Mouse (Mus musculus): ENCODE results near the gene Tmem184a.

Gene Tmem184a

DNA sequence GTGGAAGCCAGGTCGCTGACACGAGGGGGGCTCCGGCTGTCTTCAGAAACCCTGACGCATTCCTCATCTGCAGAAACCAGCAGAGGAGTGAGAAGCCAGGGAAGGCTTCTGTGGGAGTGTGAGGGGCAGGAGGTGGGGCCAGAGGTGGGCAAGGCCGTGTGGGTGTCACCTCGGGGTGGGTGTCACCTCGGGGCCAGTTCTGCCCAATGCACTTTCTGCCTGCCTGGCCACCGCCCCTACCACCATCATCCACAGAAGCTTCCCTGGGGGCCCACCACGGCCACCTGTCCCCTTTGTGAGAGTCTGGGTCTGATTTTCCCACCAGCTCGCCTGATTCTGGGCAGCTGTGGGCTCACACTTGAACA lies 6.6 kb downstream of the Tmem184a start:
- no peak for DNase-seq (ENCODE audit: low spot score)

GRCm38 (mm10) chr5:139812398-139813125 lies 7.2 kb downstream of the Tmem184a start:
- no peak for DNase-seq (ENCODE audit: low spot score)

DNA sequence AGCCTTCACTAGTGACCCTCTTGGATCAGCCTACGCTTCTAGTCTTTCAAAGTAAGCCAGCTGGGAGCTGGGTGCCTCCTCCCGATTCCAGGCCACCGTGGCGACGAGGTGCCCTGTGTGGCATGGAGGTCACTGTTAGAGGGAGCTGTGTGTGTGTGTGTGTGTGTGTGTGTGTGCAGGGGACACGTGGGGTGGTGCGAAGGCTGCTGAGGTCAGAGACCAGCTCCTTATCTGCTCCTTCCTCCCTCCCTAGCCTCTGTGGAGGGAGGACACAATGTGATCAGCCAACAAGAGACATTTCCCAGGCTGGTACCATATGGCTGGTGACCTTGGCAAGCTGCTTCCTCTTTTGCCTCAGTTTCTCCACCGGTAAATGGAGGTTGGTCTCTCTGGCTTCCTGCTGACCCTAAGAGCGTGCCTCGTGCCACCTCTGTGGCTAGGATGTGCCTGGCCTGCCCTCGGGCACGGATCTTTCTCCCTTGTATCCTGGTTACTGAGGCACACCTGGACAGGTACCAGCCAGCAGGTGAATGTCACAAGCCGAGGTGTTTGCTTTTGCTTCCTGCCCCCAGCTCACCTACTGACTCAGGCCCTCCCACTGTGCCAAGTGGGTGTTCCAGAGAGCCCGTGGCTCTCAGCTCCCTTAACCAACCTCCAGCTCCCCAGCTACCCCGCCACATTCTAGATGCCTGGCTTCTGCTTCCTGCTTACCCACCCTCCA lies 7.9 kb downstream of the Tmem184a start:
- no peak for DNase-seq (ENCODE audit: low spot score)

- DNase-seq (ENCODE audit: low spot score) = no peak
Observed at GRCm38 (mm10) chr5:139809397-139809796, 10.3 kb downstream of the Tmem184a start.

- DNase-seq (ENCODE audit: low spot score) = no peak
Observed at GRCm38 (mm10) chr5:139805924-139806323, 13.8 kb downstream of the Tmem184a start.

DNA sequence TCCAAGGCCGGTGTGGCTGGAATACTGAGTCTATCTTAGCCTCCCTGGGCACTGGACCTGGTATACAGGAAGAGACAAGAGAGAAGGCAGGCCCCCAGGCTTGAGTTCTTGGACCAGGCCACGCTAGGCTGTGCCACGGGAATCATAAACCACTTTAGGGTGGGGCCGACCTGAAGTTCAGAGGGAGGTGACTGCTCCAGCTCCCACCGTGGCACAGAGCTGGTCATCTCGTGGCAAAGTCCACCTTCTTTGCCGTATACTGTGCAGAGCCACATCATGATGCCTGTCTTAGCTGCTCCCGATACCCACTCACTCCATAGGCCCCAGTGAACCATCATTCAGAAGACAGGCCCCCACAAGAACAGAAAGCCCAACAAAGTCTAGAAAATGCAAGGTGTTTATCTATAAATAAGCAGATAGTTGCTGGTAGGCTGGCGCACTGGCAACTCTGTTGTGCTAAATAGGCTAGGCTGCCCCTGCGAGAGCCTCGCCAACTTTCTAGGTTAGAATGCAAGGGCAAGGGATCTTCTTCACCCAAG lies 15.1 kb downstream of the Tmem184a start:
- DNase-seq (ENCODE audit: low spot score) = no peak

GRCm38 (mm10) chr5:139804107-139804551 lies 15.6 kb downstream of the Tmem184a start:
- DNase-seq (ENCODE audit: low spot score) = peak; percentile 67

GRCm38 (mm10) chr5:139803601-139804102 lies 16.1 kb downstream of the Tmem184a start:
- peak; percentile 63 for DNase-seq (ENCODE audit: low spot score)

GRCm38 (mm10) chr5:139803165-139803564 lies 16.6 kb downstream of the Tmem184a start:
- no peak for DNase-seq (ENCODE audit: low spot score)

- no peak for DNase-seq (ENCODE audit: low spot score)
Observed at GRCm38 (mm10) chr5:139801880-139802279, 17.8 kb downstream of the Tmem184a start.

DNA sequence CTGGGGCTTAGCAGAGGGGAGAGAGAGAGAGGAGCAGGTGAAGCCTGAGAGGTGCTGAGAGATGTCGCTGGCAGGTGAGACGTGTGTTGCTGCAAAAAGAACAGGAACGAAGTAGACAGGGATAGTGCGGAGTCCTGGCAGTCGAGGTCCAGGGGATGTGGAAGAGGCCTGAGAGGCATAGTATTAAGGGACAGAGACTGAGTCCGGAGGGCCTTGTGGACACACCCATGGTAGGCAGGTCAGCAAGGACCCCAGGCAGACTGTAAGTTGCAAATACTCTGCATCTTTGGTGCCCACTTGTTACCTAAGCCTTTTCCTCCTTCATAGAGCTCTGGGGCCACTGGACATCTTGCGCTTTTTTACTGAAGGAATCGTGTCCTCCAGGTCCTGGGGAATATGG lies 18.5 kb downstream of the Tmem184a start:
- DNase-seq (ENCODE audit: low spot score) = no peak

DNA sequence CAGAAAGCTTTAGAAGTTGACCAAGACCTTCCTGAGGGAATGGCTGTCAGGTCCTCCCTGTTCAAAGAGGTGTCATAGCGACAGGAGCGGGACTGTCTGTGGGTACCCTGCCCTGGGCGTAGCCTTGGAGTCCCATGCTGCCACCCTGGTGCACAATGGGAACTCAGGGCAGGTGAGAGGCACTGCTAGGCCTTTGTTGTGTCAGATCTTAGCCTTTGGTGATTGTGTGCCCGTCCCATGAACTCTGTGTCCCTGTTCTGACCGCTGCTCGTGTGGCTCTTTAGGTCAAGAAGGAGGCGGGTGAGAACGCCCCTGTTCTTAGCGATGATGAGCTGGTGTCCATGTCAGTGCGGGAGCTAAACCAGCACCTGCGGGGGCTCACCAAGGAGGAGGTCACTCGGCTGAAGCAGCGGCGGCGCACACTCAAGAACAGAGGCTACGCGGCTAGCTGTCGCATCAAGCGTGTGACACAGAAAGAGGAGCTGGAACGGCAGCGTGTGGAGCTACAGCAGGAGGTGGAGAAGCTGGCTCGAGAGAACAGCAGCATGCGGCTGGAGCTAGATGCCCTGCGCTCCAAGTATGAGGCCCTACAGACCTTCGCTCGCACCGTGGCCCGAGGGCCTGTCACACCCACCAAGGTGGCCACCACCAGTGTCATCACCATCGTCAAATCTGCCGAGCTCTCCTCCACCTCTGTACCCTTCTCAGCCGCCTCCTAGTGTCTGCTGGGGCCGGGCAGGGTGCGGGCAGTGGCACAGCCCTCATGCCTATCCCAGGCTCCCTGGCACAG lies 19.7 kb downstream of the Tmem184a start:
- DNase-seq (ENCODE audit: low spot score) = no peak

- no peak for DNase-seq (ENCODE audit: low spot score)
Observed at GRCm38 (mm10) chr5:139799041-139799440, 20.7 kb downstream of the Tmem184a start.

- no peak for DNase-seq (ENCODE audit: low spot score)
Observed at GRCm38 (mm10) chr5:139798168-139798900, 21.4 kb downstream of the Tmem184a start.

GRCm38 (mm10) chr5:139797473-139798167 lies 22.1 kb downstream of the Tmem184a start:
- peak; percentile 85 for DNase-seq (ENCODE audit: low spot score)

DNA sequence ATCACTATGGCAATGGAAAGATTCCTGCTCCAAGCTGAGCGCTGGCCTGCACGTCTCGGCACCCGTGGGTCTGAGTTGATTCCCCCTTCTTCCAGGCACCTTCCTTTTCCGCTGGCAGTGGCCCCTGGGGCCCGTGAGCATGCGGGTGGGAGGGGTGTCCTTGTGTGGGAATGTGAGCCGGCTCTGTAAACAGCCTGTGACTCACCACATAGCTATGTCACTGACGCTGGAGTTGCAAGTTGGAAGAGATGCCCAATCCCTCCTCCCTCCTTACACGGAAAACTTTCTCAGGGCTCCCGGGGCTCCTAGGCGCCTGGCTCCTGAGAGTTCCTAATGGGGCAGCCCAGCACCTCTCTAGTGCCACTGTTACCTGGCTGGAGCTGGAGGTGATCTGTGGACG lies 22.8 kb downstream of the Tmem184a start:
- DNase-seq (ENCODE audit: low spot score) = peak; percentile 81

DNA sequence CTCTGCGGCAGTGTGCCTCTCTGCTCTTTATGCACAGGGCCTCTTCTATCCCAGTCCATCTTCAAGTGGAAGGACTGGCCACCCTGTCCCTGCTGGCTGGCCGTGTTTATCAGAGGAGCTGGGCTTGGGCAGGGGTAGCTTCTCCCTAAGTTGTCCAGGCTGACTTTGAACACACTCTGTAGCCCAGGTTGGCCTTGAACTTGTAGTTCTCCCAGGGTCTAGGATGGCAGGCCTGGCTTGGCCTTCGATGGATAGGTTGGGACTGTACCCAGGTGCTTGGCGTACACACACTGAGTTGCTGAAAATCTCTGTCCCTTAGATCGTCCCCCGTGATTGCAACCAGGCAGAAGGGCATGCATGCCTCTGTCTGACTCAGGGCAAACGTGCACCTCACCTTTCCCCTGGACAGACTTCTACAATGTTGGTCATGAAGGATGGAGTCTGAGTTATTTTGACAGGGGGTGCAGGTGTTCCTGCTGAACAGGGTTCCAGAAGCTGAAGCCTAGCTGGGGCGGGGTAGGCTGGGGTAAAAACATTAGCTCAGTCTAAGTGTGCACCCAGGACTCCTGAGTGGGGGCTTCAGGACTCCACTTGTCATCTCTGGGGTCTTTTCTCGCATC lies 23.6 kb downstream of the Tmem184a start:
- DNase-seq (ENCODE audit: low spot score) = no peak

DNA sequence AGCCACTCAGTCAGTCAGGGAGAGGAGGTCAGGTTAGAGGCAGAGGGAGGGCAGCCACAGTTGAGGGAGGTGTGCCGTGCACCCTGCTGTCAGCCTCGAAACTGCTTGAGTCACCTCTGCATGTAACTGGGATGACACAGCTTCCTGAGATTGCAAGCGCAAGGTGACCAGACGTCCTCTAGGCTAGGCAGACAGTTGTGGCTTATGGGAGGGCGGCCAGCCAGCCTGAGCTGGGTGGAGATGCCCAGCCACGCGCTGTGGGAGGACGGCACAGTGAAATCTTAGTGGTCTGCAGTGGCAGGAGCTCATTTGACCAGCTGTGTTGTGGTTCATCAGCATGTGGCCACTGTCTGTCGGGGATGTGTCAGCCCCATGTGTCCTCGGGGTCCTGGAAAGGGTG lies 24.8 kb downstream of the Tmem184a start:
- no peak for DNase-seq (ENCODE audit: low spot score)

- DNase-seq (ENCODE audit: low spot score) = no peak
Observed at GRCm38 (mm10) chr5:139794137-139794536, 25.6 kb downstream of the Tmem184a start.

- no peak for DNase-seq (ENCODE audit: low spot score)
Observed at GRCm38 (mm10) chr5:139793338-139794089, 26.2 kb downstream of the Tmem184a start.

Measured in ovary, postnatal 36 days (tissue).